ENCODE assay signal across 9 mouse cellular contexts in genomic region chr10:42631754-42632452, GRCm38 (mm10). TPM values are rescaled to one million over a fixed set of nuclear protein-coding genes. Genes with fewer than 3 reads are reported as not detected.
DNase-seq lines count a peak whose midpoint lies in the region; ATAC-seq and TF ChIP-seq lines count a peak whose summit lies in the region.
"Had no signal": no experiment of that assay in that cellular context is flagged by ENCODE, and none has a peak within 500 bp of the region (broad histone marks: within the 10 kb centered on the region; RNA-seq: fewer than 3 reads in every experiment).

No protein-coding gene starts in this region.

- no peaks in the 10 kb centered on the region for H3K36me3 ChIP-seq in embryonic facial prominence, embryonic 14.5 days (ENCODE audit: control insufficient read depth, insufficient read depth, low read length)
- H3K36me3 ChIP-seq in intestine, embryonic 14.5 days (ENCODE audit: control insufficient read depth, insufficient read depth, low read length): no peaks in the 10 kb centered on the region
- no peaks in the 10 kb centered on the region for H3K36me3 ChIP-seq in neural tube, embryonic 12.5 days

- no peak overlapping the region for H3K27ac ChIP-seq in left cerebral cortex, adult 2 months
- no peak overlapping the region for H3K27ac ChIP-seq in embryonic facial prominence, embryonic 14.5 days (replicated peaks; ENCODE audit: low read depth, low read length)
- H3K27ac ChIP-seq in intestine, embryonic 14.5 days (ENCODE audit: low read depth): no peak overlapping the region
- no peak overlapping the region for H3K27ac ChIP-seq in neural tube, embryonic 12.5 days

- H3K9me3 ChIP-seq in embryonic facial prominence, embryonic 14.5 days (ENCODE audit: control insufficient read depth, low read length): no peaks in the 10 kb centered on the region
- H3K9me3 ChIP-seq in intestine, embryonic 14.5 days (ENCODE audit: control insufficient read depth, low read length): no peaks in the 10 kb centered on the region
- no peaks in the 10 kb centered on the region for H3K9me3 ChIP-seq in neural tube, embryonic 12.5 days

- peak overlapping the region; percentile 46 for H3K4me2 ChIP-seq in embryonic facial prominence, embryonic 14.5 days (ENCODE audit: low read depth, low read length)
- H3K4me2 ChIP-seq in intestine, embryonic 14.5 days (ENCODE audit: low read length): no peak overlapping the region
- peak overlapping the region; percentile 54 for H3K4me2 ChIP-seq in neural tube, embryonic 12.5 days (replicated peaks)

- intact Hi-C loops in left cerebral cortex, adult 2 months (cut with DNase I): no loop called here

- no peak for TF ChIP-seq CTCF in left cerebral cortex, adult 2 months (IDR thresholded peaks at IDR 0.05)

- peaks cover 8% of the 10 kb centered on the region; the same call in 1 of the 2 replicates for H3K4me1 ChIP-seq in embryonic facial prominence, embryonic 14.5 days (ENCODE audit: control insufficient read depth, insufficient read depth, low read length)
- H3K4me1 ChIP-seq in intestine, embryonic 14.5 days (replicated peaks; ENCODE audit: control insufficient read depth, insufficient read depth, low read length): peaks cover 16% of the 10 kb centered on the region
- peaks cover 34% of the 10 kb centered on the region for H3K4me1 ChIP-seq in neural tube, embryonic 12.5 days

- WGBS in embryonic facial prominence, embryonic 14.5 days: under 1% methylated on average over 33 of the region's 42 CpGs
- WGBS in intestine, embryonic 14.5 days: 1% methylated on average over 40 of the region's 42 CpGs
- 1% methylated on average over 42 of the region's 42 CpGs for WGBS in neural tube, embryonic 12.5 days

- no peak for DNase-seq in left cerebral cortex, adult 2 months (ENCODE audit: extremely low spot score in 1 of 2, low spot score in 2 of 2)
- DNase-seq in left cerebral cortex, adult 9 months (ENCODE audit: low spot score in 2 of 2): no peak
- DNase-seq in embryonic facial prominence, embryonic 14.5 days (ENCODE audit: low spot score): no peak
- peak; percentile 69 for DNase-seq in intestine, embryonic 14.5 days (ENCODE audit: low spot score)
- no peak for DNase-seq in ovary, postnatal 36 days (ENCODE audit: low spot score)
- DNase-seq in spleen, adult 12 weeks (ENCODE audit: low spot score): no peak
- no peak for DNase-seq in layer of hippocampus, adult 9-10 months (ENCODE audit: low spot score)

- peak overlapping the region; percentile 22; the same call in 1 of the 2 replicates for H3K4me3 ChIP-seq in left cerebral cortex, adult 2 months
- peak overlapping the region; percentile 27 for H3K4me3 ChIP-seq in embryonic facial prominence, embryonic 14.5 days (ENCODE audit: low read depth, low read length)
- H3K4me3 ChIP-seq in intestine, embryonic 14.5 days (ENCODE audit: low read depth, low read length): peak overlapping the region; percentile 8; the same call in 1 of the 2 replicates
- H3K4me3 ChIP-seq in neural tube, embryonic 12.5 days: peak overlapping the region; percentile 23

- ATAC-seq in embryonic facial prominence, embryonic 14.5 days (ENCODE audit: low read depth): no peak
- no peak for ATAC-seq in intestine, embryonic 14.5 days (replicated peaks; ENCODE audit: low FRiP score, low TSS enrichment, low read depth)
- ATAC-seq in neural tube, embryonic 12.5 days (ENCODE audit: low FRiP score, low read depth): no peak

- no peak overlapping the region; the same call in 1 of the 2 replicates for H3K9ac ChIP-seq in embryonic facial prominence, embryonic 14.5 days (ENCODE audit: low read depth, low read length)
- no peak overlapping the region for H3K9ac ChIP-seq in intestine, embryonic 14.5 days (ENCODE audit: low read length)
- no peak overlapping the region for H3K9ac ChIP-seq in neural tube, embryonic 12.5 days

- peaks cover 99% of the 10 kb centered on the region for H3K27me3 ChIP-seq in embryonic facial prominence, embryonic 14.5 days (replicated peaks; ENCODE audit: control insufficient read depth, insufficient read depth, low read length)
- H3K27me3 ChIP-seq in intestine, embryonic 14.5 days (replicated peaks; ENCODE audit: control insufficient read depth, insufficient read depth, low read length): peaks cover 99% of the 10 kb centered on the region
- peaks cover 92% of the 10 kb centered on the region for H3K27me3 ChIP-seq in neural tube, embryonic 12.5 days (replicated peaks)

RNA-seq across cellular contexts. Expression of gene Ostm1, which starts 48.3 kb away (rescaled TPM):
- total RNA-seq in left cerebral cortex, adult 2 months (2021): 10 to 100 TPM; 47.0 to 52.3 TPM
- polyA plus RNA-seq in embryonic facial prominence, embryonic 14.5 days (2014; fragmentation: Nextera tagmentation; extraction: Ambion mirVana): 13.0 and 13.8 TPM in 2 replicates
- 13.0 and 13.7 TPM in 2 replicates for polyA plus RNA-seq in intestine, embryonic 14.5 days (2014; fragmentation: Nextera tagmentation; extraction: Ambion mirVana)
- 21.7 and 24.1 TPM in 2 replicates for polyA plus RNA-seq in neural tube, embryonic 12.5 days (2016; fragmentation: Nextera tagmentation; extraction: Ambion mirVana)

RNA-seq across cellular contexts. Expression of gene Nr2e1, which starts 48.5 kb away (rescaled TPM):
- 10 to 100 TPM; 10.9 to 14.1 TPM for total RNA-seq in left cerebral cortex, adult 2 months (2021)
- 1.4 and 1.8 TPM in 2 replicates for polyA plus RNA-seq in embryonic facial prominence, embryonic 14.5 days (2014; fragmentation: Nextera tagmentation; extraction: Ambion mirVana)
- polyA plus RNA-seq in intestine, embryonic 14.5 days (2014; fragmentation: Nextera tagmentation; extraction: Ambion mirVana): not detected in 2 replicates
- not detected in 2 replicates for polyA plus RNA-seq in neural tube, embryonic 12.5 days (2016; fragmentation: Nextera tagmentation; extraction: Ambion mirVana)
- total RNA-seq: heart, postnatal 36 days had no signal
